Mouse (Mus musculus) embryonic facial prominence, embryonic 10.5 days (tissue): ENCODE results near the gene Gm21985. TPM values are rescaled to one million over a fixed set of nuclear protein-coding genes. Genes with fewer than 3 reads are reported as not detected.

Experiments
- DNase-seq: peaks from one replicate; pipeline ENCODE4 v3.0.0-alpha.2; 2017; ENCODE audit warnings: low spot score
- H3K27ac ChIP-seq: fragments of 300-500 bp; sonication (generic); replicated peaks from 2 replicates; pipeline ENCODE4 v1.5.1; 2016; ENCODE audit warnings: mild to moderate bottlenecking
- H3K27me3 ChIP-seq: fragments of 300-500 bp; sonication (generic); replicated peaks from 2 replicates; pipeline ENCODE4 v1.6.1; 2016; ENCODE audit warnings: low read depth, mild to moderate bottlenecking; ENCODE audit not compliant: poor library complexity, severe bottlenecking
- H3K36me3 ChIP-seq: fragments of 300-500 bp; sonication (generic); replicated peaks from 2 replicates; pipeline ENCODE4 v1.6.1; 2016; ENCODE audit warnings: mild to moderate bottlenecking, moderate library complexity
- H3K4me1 ChIP-seq: fragments of 300-500 bp; sonication (generic); 2 replicates; pipeline ENCODE4 v1.6.1; 2016
- H3K4me3 ChIP-seq: fragments of 300-500 bp; sonication (generic); 2 replicates; pipeline ENCODE4 v1.5.1; 2016; ENCODE audit warnings: mild to moderate bottlenecking, moderate library complexity
- H3K9me3 ChIP-seq: fragments of 300-500 bp; sonication (generic); 2 replicates; pipeline ENCODE4 v1.6.1; 2016; ENCODE audit warnings: mild to moderate bottlenecking
- WGBS: fragments of 180-500 bp; shearing (Covaris S2); methylation state at CpG from one replicate; pipeline ENCODE4 v1.1.7; 2016; 5-methylcytosine and 5-hydroxymethylcytosine counted together
- polyA plus RNA-seq: library from polyadenylated mRNA; unstranded; fragments of >200 nt; fragmentation: Nextera tagmentation; extraction: Ambion mirVana; gene quantifications from 2 replicates; pipeline ENCODE4 v1.2.1, GENCODE M21; 2016

Gm21985 gene
- polyA plus RNA-seq, 1 experiment from 2014 or later, result not detected

- H3K4me3 ChIP-seq, result no peak overlapping the region
- H3K27me3 ChIP-seq, result no peaks in the 10 kb centered on the region
- peaks cover 85% of the 10 kb centered on the region for H3K36me3 ChIP-seq
- WGBS, result 82% methylated on average over 2 of the region's 2 CpGs
- DNase-seq, result no peak
- no peak overlapping the region for H3K27ac ChIP-seq
- H3K9me3 ChIP-seq, result no peaks in the 10 kb centered on the region
- no peaks in the 10 kb centered on the region for H3K4me1 ChIP-seq
Measured at GRCm38 (mm10) chr2:112359611-112360010, 93.5 kb downstream of the Gm21985 start.

- DNase-seq, result no peak
- Histone ChIP-seq H3K36me3 (peaks cover 89% of the 10 kb centered on the region), H3K27ac (no peak overlapping the region), H3K27me3 (no peaks in the 10 kb centered on the region), H3K9me3 (no peaks in the 10 kb centered on the region), H3K4me1 (no peaks in the 10 kb centered on the region), H3K4me3 (no peak overlapping the region)
- WGBS, result 93% methylated on average over 12 of the region's 12 CpGs
Measured at GRCm38 (mm10) chr2:112360012-112360780, 94.1 kb downstream of the Gm21985 start.

GRCm38 (mm10) chr2:112360781-112361169 lies 94.7 kb downstream of the Gm21985 start:
- Histone ChIP-seq H3K27me3 (no peaks in the 10 kb centered on the region), H3K36me3 (peaks cover 91% of the 10 kb centered on the region), H3K9me3 (no peaks in the 10 kb centered on the region), H3K4me3 (no peak overlapping the region), H3K27ac (no peak overlapping the region), H3K4me1 (no peaks in the 10 kb centered on the region)
- WGBS, result 86% methylated on average over 2 of the region's 2 CpGs
- DNase-seq, result no peak

GRCm38 (mm10) chr2:112367222-112367621 lies 101.1 kb downstream of the Gm21985 start:
- peak; percentile 11 for DNase-seq
- Histone ChIP-seq H3K36me3 (peaks cover 29% of the 10 kb centered on the region), H3K4me1 (peaks cover 20% of the 10 kb centered on the region), H3K27me3 (no peaks in the 10 kb centered on the region), H3K4me3 (peak overlapping the region; percentile 94), H3K9me3 (no peaks in the 10 kb centered on the region), H3K27ac (peak overlapping the region; percentile 89)
- 22% methylated on average over 15 of the region's 15 CpGs for whole genome bisulfite sequencing

- peaks cover 23% of the 10 kb centered on the region for H3K36me3 ChIP-seq
- peak within 1 kb of the TSS; percentile 89 for H3K27ac ChIP-seq
- no peaks in the 10 kb centered on the region for H3K27me3 ChIP-seq
- peak within 1 kb of the TSS; percentile 94 for H3K4me3 ChIP-seq
- whole genome bisulfite sequencing, result 2% methylated on average over 46 of the region's 46 CpGs
- DNase-seq, result peak; percentile 93
- no peaks in the 10 kb centered on the region for H3K9me3 ChIP-seq
- H3K4me1 ChIP-seq, result peaks cover 20% of the 10 kb centered on the region
Measured at GRCm38 (mm10) chr2:112367726-112368673, 101.9 kb downstream of the Gm21985 start, which contains the start of gene Emc4. Emc4 (minus strand) TSS chr2:112368027.

- no peaks in the 10 kb centered on the region for H3K9me3 ChIP-seq
- H3K4me3 ChIP-seq, result no peak overlapping the region
- WGBS, result 76% methylated on average over 5 of the region's 5 CpGs
- peaks cover 4% of the 10 kb centered on the region for H3K36me3 ChIP-seq
- DNase-seq, result no peak
- peaks cover 20% of the 10 kb centered on the region for H3K4me1 ChIP-seq
- no peak overlapping the region for H3K27ac ChIP-seq
- no peaks in the 10 kb centered on the region for H3K27me3 ChIP-seq
Measured at GRCm38 (mm10) chr2:112369941-112370340, 103.8 kb downstream of the Gm21985 start.

- H3K27me3 ChIP-seq, result no peaks in the 10 kb centered on the region
- WGBS, result 62% methylated on average over 4 of the region's 4 CpGs
- no peak for DNase-seq
- H3K27ac ChIP-seq, result no peak overlapping the region
- H3K36me3 ChIP-seq, result no peaks in the 10 kb centered on the region
- H3K9me3 ChIP-seq, result no peaks in the 10 kb centered on the region
- H3K4me1 ChIP-seq, result peaks cover 7% of the 10 kb centered on the region; the same call in 1 of the 2 replicates
- no peak overlapping the region for H3K4me3 ChIP-seq
Measured at GRCm38 (mm10) chr2:112373141-112373540, 107.0 kb downstream of the Gm21985 start.

- no peak for DNase-seq
- Histone ChIP-seq H3K4me3 (no peak overlapping the region), H3K36me3 (no peaks in the 10 kb centered on the region), H3K27ac (no peak overlapping the region), H3K4me1 (no peaks in the 10 kb centered on the region), H3K27me3 (no peaks in the 10 kb centered on the region), H3K9me3 (no peaks in the 10 kb centered on the region)
- 64% methylated on average over 5 of the region's 5 CpGs for WGBS
Measured at GRCm38 (mm10) chr2:112374610-112375009, 108.5 kb downstream of the Gm21985 start.

- H3K4me3 ChIP-seq, result peak within 1 kb of the TSS; percentile 98
- peak within 1 kb of the TSS; percentile 97 for H3K27ac ChIP-seq
- H3K36me3 ChIP-seq, result peaks cover 7% of the 10 kb centered on the region; the same call in 1 of the 2 replicates
- H3K27me3 ChIP-seq, result no peaks in the 10 kb centered on the region
- H3K9me3 ChIP-seq, result no peaks in the 10 kb centered on the region
- WGBS, result under 1% methylated on average over 72 of the region's 72 CpGs
- DNase-seq, result peak; percentile 96
- peaks cover 10% of the 10 kb centered on the region for H3K4me1 ChIP-seq
Measured at GRCm38 (mm10) chr2:112378973-112379898, 113.1 kb downstream of the Gm21985 start, which contains the start of gene Katnbl1. Katnbl1 (plus strand) TSS chr2:112379211.

GRCm38 (mm10) chr2:112380131-112380530 lies 114.0 kb downstream of the Gm21985 start:
- Histone ChIP-seq H3K9me3 (no peaks in the 10 kb centered on the region), H3K4me3 (peak overlapping the region; percentile 98), H3K27ac (peak overlapping the region; percentile 97), H3K27me3 (no peaks in the 10 kb centered on the region), H3K36me3 (peaks cover 7% of the 10 kb centered on the region; the same call in 1 of the 2 replicates), H3K4me1 (peaks cover 10% of the 10 kb centered on the region)
- no peak for DNase-seq
- WGBS, result 63% methylated on average over 8 of the region's 8 CpGs

- H3K4me3 ChIP-seq, result no peak overlapping the region
- no peak overlapping the region for H3K27ac ChIP-seq
- DNase-seq, result no peak
- no peaks in the 10 kb centered on the region for H3K27me3 ChIP-seq
- 97% methylated on average over 1 of the region's 1 CpGs for WGBS
- H3K4me1 ChIP-seq, result peaks cover 10% of the 10 kb centered on the region
- H3K9me3 ChIP-seq, result no peaks in the 10 kb centered on the region
- H3K36me3 ChIP-seq, result peaks cover 7% of the 10 kb centered on the region; the same call in 1 of the 2 replicates
Measured at GRCm38 (mm10) chr2:112381219-112381618, 115.1 kb downstream of the Gm21985 start.
